Mouse (Mus musculus): ENCODE measurements around the gene Sycn. TPM values are rescaled to one million over a fixed set of nuclear protein-coding genes. Genes with fewer than 3 reads are reported as not detected.
A peak's percentile ranks its signal among the peaks of the same experiment; 100 is the strongest.

Gene Sycn
- polyA plus RNA-seq, 1 experiment from 2014 or later: not detected

DNA sequence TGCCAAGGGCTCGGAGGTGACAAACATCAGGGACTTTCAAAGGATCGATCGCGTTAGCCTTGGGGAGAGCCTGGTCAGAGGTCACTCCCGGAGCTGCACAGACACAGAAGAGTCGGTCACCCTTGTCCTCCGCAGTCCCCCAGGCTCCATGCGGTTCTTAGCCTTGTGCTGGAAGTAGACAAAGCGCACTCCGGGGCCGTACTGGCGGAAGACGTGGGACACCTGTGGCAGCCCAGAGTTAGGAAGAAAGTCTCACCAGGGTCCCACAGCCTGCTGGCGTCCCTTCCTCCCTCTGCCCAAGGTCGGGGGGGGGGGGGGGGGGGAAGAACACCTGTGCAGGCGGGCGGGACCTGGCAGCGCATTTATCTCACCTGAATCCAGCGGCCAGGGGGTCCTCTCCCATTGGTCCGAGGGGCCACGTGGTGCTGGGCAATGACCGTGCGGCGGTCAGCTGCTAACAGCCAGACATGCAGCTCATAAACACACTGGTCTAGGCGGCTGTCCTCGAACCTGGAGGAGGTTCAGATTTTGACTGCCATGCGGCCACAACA is 3.4 kb downstream of the Sycn start:
- H3K27ac ChIP-seq (replicated peaks): no peak overlapping the region; the same call in 1 of the 2 replicates
- peak overlapping the region; percentile 51 for H3K4me3 ChIP-seq
- H3K27me3 ChIP-seq (replicated peaks; ENCODE audit: low read depth, poor library complexity, severe bottlenecking): peaks cover 59% of the 10 kb centered on the region
- H3K36me3 ChIP-seq (replicated peaks): no peaks in the 10 kb centered on the region
- H3K4me1 ChIP-seq: peaks cover 43% of the 10 kb centered on the region
- peak; percentile 68 for DNase-seq (ENCODE audit: low spot score)
- WGBS: 4% methylated on average over 27 of the region's 27 CpGs
- H3K9me3 ChIP-seq: no peaks in the 10 kb centered on the region

DNA sequence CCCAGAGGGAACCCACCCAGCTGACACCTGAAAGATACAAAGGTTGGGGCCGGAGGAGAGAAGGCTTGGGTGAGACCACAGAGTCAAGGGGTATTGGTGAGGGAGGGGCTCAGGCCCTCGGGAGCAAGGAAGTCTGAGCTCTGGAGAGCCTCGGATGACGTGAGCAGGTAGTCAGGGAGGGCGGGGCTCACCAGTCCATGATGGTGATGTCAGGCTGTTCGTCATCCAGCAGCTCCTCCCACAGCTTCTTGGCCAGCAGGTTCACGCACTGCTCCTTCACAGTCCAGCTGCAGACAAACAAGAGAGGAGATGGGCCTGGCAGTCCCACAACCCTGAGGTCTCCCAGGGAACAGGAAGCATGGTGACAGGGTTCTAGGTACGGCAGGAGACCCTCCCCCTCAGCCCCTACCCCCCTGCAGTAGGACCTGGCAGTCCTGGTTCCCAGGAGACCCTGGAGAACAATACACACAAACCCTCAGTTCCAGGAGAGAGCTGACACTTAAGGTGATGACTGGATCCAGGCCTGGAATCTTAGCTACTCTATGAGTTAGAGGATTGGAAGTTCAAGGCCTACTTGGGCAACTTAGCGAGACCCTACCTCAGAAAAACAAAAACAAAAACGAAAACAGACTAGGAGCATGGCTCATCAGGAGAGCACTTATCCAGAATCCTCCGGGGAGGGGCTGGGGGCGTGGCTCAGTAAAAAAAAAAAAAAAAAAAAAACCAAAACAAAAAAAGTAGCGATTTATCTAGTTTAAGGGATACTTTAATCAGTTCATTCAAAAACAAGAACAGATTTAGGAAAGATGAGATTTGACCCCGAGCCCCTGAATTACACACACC is 4.6 kb downstream of the Sycn start:
- no peaks in the 10 kb centered on the region for H3K9me3 ChIP-seq
- no peak overlapping the region for H3K27ac ChIP-seq (replicated peaks)
- peaks cover 59% of the 10 kb centered on the region for H3K27me3 ChIP-seq (replicated peaks; ENCODE audit: low read depth, poor library complexity, severe bottlenecking)
- no peak overlapping the region for H3K4me3 ChIP-seq
- 24% methylated on average over 14 of the region's 14 CpGs for WGBS
- no peaks in the 10 kb centered on the region for H3K36me3 ChIP-seq (replicated peaks)
- peaks cover 43% of the 10 kb centered on the region for H3K4me1 ChIP-seq
- peak; percentile 60 for DNase-seq (ENCODE audit: low spot score)

DNA sequence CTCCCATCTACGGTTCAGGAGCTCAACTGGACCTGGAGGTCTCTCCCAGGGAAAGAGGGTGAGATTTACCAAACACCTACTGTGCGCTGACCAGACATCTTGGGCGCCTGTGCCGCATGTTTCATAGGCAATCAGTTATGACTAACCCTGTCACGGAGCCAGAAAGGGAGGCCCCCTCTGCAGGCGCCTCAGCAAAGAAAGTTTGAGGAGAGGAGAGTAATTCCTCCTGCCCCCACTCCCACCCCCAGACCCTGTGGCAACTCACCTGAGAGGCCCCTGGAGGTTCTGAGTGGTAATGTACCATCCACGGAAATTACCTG is 5.2 kb downstream of the Sycn start:
- Histone ChIP-seq H3K4me1 (peaks cover 43% of the 10 kb centered on the region), H3K27ac (replicated peaks) (no peak overlapping the region), H3K27me3 (replicated peaks; ENCODE audit: low read depth, poor library complexity, severe bottlenecking) (peaks cover 59% of the 10 kb centered on the region), H3K4me3 (peak overlapping the region; percentile 51), H3K36me3 (replicated peaks) (no peaks in the 10 kb centered on the region), H3K9me3 (no peaks in the 10 kb centered on the region)
- WGBS: 38% methylated on average over 7 of the region's 7 CpGs
- DNase-seq (ENCODE audit: low spot score): no peak

DNA sequence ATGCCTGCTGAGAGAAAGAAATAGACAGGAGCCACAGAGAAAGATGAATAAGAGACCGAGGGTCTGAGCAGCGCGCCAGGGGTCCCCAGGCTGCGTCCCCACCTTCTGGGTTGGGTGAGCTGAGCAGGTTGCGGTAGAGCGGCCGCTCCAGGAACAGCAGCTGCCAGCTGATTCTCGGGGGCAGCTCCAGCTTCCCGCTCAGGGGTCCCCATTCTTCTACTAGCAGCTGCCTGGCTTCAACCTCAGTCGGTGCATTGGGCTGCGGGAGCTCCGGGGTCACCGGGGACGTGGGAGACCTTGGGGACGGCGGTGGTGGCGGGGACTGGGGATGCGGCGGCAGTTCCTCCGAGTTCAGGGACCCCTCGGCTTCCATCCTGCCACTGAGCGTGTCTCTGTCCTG is 6.0 kb downstream of the Sycn start:
- DNase-seq (ENCODE audit: low spot score): peak; percentile 45
- H3K36me3 ChIP-seq (replicated peaks): no peaks in the 10 kb centered on the region
- H3K4me1 ChIP-seq: peaks cover 43% of the 10 kb centered on the region
- H3K9me3 ChIP-seq: no peaks in the 10 kb centered on the region
- H3K4me3 ChIP-seq: peak overlapping the region; percentile 51
- H3K27me3 ChIP-seq (replicated peaks; ENCODE audit: low read depth, poor library complexity, severe bottlenecking): peaks cover 59% of the 10 kb centered on the region
- 0 out of 2 replicates have a peak overlapping the region, but pooled peaks have one; percentile 8 for H3K27ac ChIP-seq (replicated peaks)
- 2% methylated on average over 22 of the region's 22 CpGs for WGBS

DNA sequence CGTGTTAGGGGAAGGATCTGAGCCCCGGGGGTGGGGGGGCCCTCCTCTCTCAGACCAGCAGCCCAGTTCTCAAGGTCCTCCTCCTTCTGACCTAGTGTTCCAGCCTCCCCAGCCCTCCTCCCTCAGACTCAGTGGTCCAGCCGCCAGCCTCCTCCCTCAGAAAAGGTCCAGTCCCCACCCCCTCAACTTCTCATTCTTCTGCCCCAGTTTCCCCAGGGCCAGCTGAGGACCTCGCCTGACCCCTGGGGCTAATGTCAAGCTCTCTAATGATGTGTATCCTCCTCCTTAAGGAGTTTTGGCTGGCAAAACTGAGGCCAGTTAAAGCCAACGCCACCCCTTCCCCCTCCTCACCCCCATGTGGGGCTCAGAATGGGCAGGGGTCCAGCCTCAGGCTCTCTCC is 6.5 kb downstream of the Sycn start, which contains the start of gene Nccrp1:
Nccrp1 (minus strand) TSS at position 101 of the 400 bp plus-strand sequence.
- Histone ChIP-seq H3K9me3 (peaks cover under 1% of the 10 kb centered on the region; the same call in 1 of the 2 replicates), H3K27me3 (replicated peaks; ENCODE audit: low read depth, poor library complexity, severe bottlenecking) (peaks cover 59% of the 10 kb centered on the region), H3K4me3 (peak within 1 kb of the TSS; percentile 51), H3K4me1 (peaks cover 43% of the 10 kb centered on the region), H3K36me3 (replicated peaks) (no peaks in the 10 kb centered on the region), H3K27ac (replicated peaks) (0 out of 2 replicates have a peak within 1 kb of the TSS, but pooled peaks have one; percentile 8)
- no peak for DNase-seq (ENCODE audit: low spot score)
- WGBS: 4% methylated on average over 5 of the region's 5 CpGs

DNA sequence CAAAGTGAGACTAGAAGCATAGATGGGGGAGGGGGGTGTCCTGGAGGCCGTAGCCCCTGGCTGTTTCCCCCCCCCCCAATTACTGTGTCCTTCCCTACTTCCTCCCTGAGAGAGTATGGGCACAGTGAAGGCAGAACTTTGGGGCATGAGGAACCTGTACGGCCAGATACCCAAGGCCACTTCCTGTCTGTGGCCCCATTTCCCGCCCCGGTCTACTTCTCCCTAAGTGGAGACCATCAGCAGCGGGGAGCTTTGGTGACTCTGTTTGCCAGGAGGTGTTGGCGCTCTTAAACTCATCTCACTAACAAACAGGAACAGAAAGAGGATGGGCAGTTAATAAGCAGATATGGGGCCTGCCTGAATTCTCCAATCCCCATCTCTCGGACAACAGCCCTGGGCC is 6.9 kb downstream of the Sycn start:
- Histone ChIP-seq H3K27me3 (replicated peaks; ENCODE audit: low read depth, poor library complexity, severe bottlenecking) (peaks cover 59% of the 10 kb centered on the region), H3K36me3 (replicated peaks) (no peaks in the 10 kb centered on the region), H3K27ac (replicated peaks) (no peak overlapping the region), H3K4me1 (peaks cover 43% of the 10 kb centered on the region), H3K4me3 (no peak overlapping the region), H3K9me3 (peaks cover 6% of the 10 kb centered on the region; the same call in 1 of the 2 replicates)
- no peak for DNase-seq (ENCODE audit: low spot score)
- WGBS: 69% methylated on average over 7 of the region's 7 CpGs

DNA sequence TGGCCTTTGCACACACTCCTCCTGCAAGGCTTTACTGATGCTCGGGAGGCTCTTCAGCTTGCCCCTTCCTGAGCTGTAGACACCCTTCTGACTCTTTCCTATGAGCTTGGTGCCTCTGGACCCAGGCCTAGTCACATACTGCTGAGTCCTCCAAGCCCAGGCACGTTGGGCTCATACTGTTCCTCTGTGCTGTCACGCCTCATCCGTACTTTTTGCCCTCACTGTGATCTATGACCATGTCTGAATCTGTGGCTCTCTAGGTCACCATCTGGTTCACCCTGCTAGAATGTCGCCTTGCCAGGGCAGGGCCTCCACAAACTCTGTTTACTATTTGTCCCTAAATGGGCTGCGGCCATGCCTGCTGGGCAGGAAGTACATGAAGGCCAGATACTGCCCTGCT is 12.4 kb downstream of the Sycn start:
- H3K27me3 ChIP-seq (replicated peaks; ENCODE audit: low read depth, poor library complexity, severe bottlenecking): peaks cover 7% of the 10 kb centered on the region
- no peak overlapping the region for H3K4me3 ChIP-seq
- DNase-seq (ENCODE audit: low spot score): no peak
- H3K36me3 ChIP-seq (replicated peaks): peaks cover 6% of the 10 kb centered on the region
- peaks cover 13% of the 10 kb centered on the region; the same call in 1 of the 2 replicates for H3K9me3 ChIP-seq
- 89% methylated on average over 6 of the region's 6 CpGs for WGBS
- H3K27ac ChIP-seq (replicated peaks): no peak overlapping the region
- peaks cover 18% of the 10 kb centered on the region; the same call in 1 of the 2 replicates for H3K4me1 ChIP-seq

DNA sequence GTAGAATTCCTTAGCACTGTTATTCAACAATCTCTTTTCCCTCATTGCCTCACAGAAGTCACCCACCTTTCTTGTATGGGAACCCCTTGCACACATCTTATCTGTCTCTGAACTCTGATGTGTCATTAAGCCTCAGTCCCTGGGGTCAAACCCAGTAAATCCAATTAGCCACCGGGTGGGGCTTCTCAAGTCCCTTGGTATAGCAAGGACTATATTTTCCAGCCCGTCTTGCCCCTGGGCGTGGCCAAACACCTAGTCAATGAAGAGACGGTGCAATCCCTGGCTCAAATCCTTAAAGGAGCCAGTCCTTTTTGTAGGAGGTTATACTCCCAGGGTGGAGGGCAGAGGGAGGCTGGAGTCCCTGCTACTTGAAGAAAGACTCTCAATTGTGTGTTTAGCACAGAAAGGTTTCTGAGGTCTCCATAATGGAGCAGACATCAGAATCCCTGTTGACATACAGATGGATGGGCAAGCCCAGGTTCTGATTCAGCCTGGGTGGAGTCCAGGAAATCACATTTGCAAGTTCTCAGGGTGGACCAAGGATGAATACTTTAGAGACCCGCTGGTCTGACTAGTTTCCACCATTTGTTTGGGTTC is 15.4 kb downstream of the Sycn start:
- H3K4me3 ChIP-seq: no peak overlapping the region
- peaks cover 13% of the 10 kb centered on the region; the same call in 1 of the 2 replicates for H3K9me3 ChIP-seq
- 22% methylated on average over 5 of the region's 5 CpGs for WGBS
- H3K27me3 ChIP-seq (replicated peaks; ENCODE audit: low read depth, poor library complexity, severe bottlenecking): no peaks in the 10 kb centered on the region
- no peak overlapping the region for H3K27ac ChIP-seq (replicated peaks)
- H3K4me1 ChIP-seq: peaks cover 31% of the 10 kb centered on the region
- H3K36me3 ChIP-seq (replicated peaks): peaks cover 34% of the 10 kb centered on the region
- DNase-seq (ENCODE audit: low spot score): no peak

DNA sequence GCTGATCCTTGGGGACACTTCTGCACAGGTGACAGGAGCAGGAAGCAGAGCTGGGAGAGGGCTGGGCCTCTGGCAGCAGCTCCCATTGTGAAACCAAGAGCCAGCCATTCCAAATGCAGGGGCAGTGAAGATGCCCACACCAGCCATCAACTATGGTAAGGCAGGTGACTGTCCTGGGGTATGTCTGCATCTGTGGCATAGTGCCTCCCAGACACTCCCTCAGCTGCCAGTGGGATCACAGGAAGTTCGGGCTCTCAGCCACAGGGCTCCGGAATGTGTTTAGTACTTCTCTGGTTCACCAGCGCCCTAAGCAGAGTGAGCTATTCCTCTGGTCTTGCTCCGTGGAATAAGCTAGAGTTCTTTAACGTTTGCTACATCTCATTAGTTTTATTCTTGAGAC is 16.4 kb downstream of the Sycn start:
- Histone ChIP-seq H3K4me3 (no peak overlapping the region), H3K27ac (replicated peaks) (no peak overlapping the region), H3K9me3 (peaks cover 13% of the 10 kb centered on the region; the same call in 1 of the 2 replicates), H3K36me3 (replicated peaks) (peaks cover 44% of the 10 kb centered on the region), H3K27me3 (replicated peaks; ENCODE audit: low read depth, poor library complexity, severe bottlenecking) (no peaks in the 10 kb centered on the region), H3K4me1 (peaks cover 31% of the 10 kb centered on the region)
- 77% methylated on average over 5 of the region's 5 CpGs for WGBS
- no peak for DNase-seq (ENCODE audit: low spot score)

DNA sequence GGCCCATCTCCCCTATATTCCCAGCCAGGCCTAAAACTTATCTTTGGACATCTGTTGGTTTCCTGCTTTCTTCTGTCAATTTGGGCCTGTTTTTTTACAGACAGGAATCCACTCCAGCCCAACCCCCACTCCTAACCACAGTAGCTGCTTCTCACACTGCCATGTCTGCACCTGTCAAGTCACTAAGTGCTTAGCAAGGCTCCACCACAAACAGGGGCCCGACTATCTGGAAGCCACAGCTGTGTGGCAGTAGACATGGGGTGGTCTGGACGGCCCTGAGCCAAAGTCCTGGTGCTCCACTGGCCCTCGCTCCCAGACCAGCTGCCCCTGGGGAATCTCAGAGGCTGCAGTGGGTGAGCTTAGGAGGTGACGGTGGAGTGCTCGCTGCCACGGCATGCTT is 17.0 kb downstream of the Sycn start:
- Histone ChIP-seq H3K9me3 (peaks cover 7% of the 10 kb centered on the region; the same call in 1 of the 2 replicates), H3K27me3 (replicated peaks; ENCODE audit: low read depth, poor library complexity, severe bottlenecking) (no peaks in the 10 kb centered on the region), H3K36me3 (replicated peaks) (peaks cover 51% of the 10 kb centered on the region), H3K4me1 (peaks cover 31% of the 10 kb centered on the region), H3K4me3 (no peak overlapping the region), H3K27ac (replicated peaks) (no peak overlapping the region)
- WGBS: 82% methylated on average over 6 of the region's 6 CpGs
- no peak for DNase-seq (ENCODE audit: low spot score)

DNA sequence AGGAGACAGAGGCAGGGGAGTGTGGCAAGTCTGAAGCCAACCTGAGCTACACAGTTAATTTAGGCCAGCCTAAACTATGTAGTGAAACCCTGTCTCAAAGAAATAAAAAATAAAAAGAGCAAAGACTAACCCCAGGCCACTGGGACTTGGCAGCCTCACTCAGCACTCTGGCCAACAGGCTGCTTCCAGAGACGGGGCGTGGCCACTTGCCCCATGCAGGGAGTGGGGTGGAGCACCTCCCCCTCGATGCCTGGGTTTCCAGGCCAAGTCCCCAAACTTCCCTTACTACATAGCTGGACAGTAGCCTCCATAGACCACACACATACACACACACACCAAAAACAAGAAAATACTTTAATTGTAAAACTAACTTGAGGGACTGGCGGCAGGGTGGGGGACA is 17.8 kb downstream of the Sycn start:
- Histone ChIP-seq H3K4me1 (peaks cover 31% of the 10 kb centered on the region), H3K4me3 (no peak overlapping the region), H3K27me3 (replicated peaks; ENCODE audit: low read depth, poor library complexity, severe bottlenecking) (no peaks in the 10 kb centered on the region), H3K27ac (replicated peaks) (no peak overlapping the region), H3K9me3 (no peaks in the 10 kb centered on the region), H3K36me3 (replicated peaks) (peaks cover 58% of the 10 kb centered on the region)
- no peak for DNase-seq (ENCODE audit: low spot score)
- 63% methylated on average over 4 of the region's 4 CpGs for WGBS

DNA sequence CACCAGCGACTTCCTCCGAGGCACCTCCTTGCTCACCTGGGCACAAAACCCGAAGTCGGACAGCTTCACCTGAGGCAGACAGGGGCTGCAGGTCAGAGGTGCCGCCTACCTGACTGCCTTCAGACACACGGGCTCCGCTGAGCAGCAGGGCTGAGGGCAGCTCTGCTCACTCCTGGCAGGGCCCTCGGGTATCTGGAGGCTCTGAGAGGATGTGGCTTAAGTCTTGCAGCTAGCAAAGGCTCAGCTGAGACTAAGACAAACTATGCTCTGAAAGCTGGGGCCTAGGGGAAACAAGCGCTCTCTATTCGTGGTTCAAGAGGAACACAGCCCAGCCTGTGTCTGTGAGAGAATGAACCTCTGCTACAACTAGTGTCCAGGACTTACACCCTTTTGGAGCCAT is 20.2 kb downstream of the Sycn start:
- Histone ChIP-seq H3K4me1 (peaks cover 29% of the 10 kb centered on the region), H3K9me3 (no peaks in the 10 kb centered on the region), H3K36me3 (replicated peaks) (peaks cover 82% of the 10 kb centered on the region), H3K27me3 (replicated peaks; ENCODE audit: low read depth, poor library complexity, severe bottlenecking) (no peaks in the 10 kb centered on the region), H3K27ac (replicated peaks) (no peak overlapping the region), H3K4me3 (no peak overlapping the region)
- DNase-seq (ENCODE audit: low spot score): no peak
- 93% methylated on average over 10 of the region's 10 CpGs for WGBS

Data from embryonic facial prominence, embryonic 10.5 days (tissue).